Comparison of ENCODE assay signal across 8 mouse cellular contexts in the genomic region with DNA sequence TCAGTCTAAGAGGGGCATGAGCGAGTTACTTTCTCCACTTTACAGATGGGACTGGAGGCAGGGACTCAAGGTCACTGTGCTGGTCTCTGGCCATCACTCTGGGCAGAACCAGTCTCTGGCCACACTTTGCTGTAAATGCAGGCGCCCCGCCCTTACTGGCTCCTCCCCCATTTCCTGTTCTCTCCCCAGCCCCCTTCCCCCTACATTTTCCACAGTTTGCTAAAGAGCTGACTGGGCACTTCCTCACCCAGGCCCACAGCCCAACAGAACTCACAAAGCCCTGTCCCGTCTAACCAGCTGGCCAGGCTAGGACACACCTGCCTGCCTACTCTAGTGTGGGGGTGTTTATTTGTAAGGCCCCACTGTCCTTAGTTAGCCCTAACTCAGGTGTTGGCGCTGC. TPM values are rescaled to one million over a fixed set of nuclear protein-coding genes. Genes with fewer than 3 reads are reported as not detected.
DNase-seq lines count a peak whose midpoint lies in the region; TF ChIP-seq lines count a peak whose summit lies in the region.

No protein-coding gene starts in this region.

- no peak for TF ChIP-seq POLR2A in heart, adult 2 months (IDR thresholded peaks at IDR 0.05; ENCODE audit: insufficient read depth, low read depth, low read length)

- intact Hi-C loops in heart, adult 2 months (cut with DNase I) = no loop called here

- H3K4me3 ChIP-seq in heart, adult 2 months = no peak overlapping the region
- no peak overlapping the region for H3K4me3 ChIP-seq in macrophage (ENCODE audit: inconsistent target)

- 48% methylated on average over 5 of the region's 5 CpGs for WGBS in heart, adult 2 months
- 16% methylated on average over 5 of the region's 5 CpGs for WGBS in macrophage (ENCODE audit: missing documents)

- H3K27ac ChIP-seq in heart, adult 2 months = peak overlapping the region; percentile 61
- peak overlapping the region; percentile 68 for H3K27ac ChIP-seq in macrophage

- peak; percentile 53 for DNase-seq in ovary, postnatal 36 days (ENCODE audit: low spot score)
- no peak for DNase-seq in ovary, postnatal 10 days (ENCODE audit: low spot score)
- DNase-seq in heart, adult 2 months = peak; percentile 69 to 76
- DNase-seq in kidney, postnatal 14 days = peak; percentile 78
- peak; percentile 89 for DNase-seq in thymus, postnatal 14 days
- no peak for DNase-seq in cerebellum, postnatal 25 days
- no peak for DNase-seq in frontal cortex, adult 2 months (ENCODE audit: extremely low spot score in 1 of 2, low spot score in 1 of 2)

- no peak for TF ChIP-seq EP300 in heart, adult 2 months (IDR thresholded peaks at IDR 0.05; ENCODE audit: insufficient read depth, low read depth, low read length)

- TF ChIP-seq CTCF in heart, adult 2 months (IDR thresholded peaks at IDR 0.05) = no peak

- H3K79me2 ChIP-seq in heart, adult 2 months (replicated peaks; ENCODE audit: control insufficient read depth, insufficient read depth, low read length) = no peaks in the 10 kb centered on the region
- peaks cover 100% of the 10 kb centered on the region for H3K79me2 ChIP-seq in macrophage (ENCODE audit: inconsistent target)

- no peak overlapping the region for H3K9ac ChIP-seq in heart, adult 2 months (ENCODE audit: low read depth, low read length)

- H3K36me3 ChIP-seq in heart, adult 2 months (ENCODE audit: control insufficient read depth, insufficient read depth, low read length) = no peaks in the 10 kb centered on the region
- H3K36me3 ChIP-seq in macrophage (ENCODE audit: inconsistent target) = peaks cover 10% of the 10 kb centered on the region; the same call in 1 of the 2 replicates

- H3K27me3 ChIP-seq in heart, adult 2 months (ENCODE audit: control insufficient read depth, insufficient read depth, low read length) = no peaks in the 10 kb centered on the region

- peaks cover 20% of the 10 kb centered on the region for H3K4me1 ChIP-seq in heart, adult 2 months (ENCODE audit: control insufficient read depth, insufficient read depth, low read length)

RNA-seq across cellular contexts. Expression of gene Cep295nl, which starts 6.6 kb away (rescaled TPM):
- under 1 TPM; 0.32 to 0.65 TPM for total RNA-seq in heart, adult 2 months (2021)
- 0.15 and 0.18 TPM in 2 replicates for polyA plus RNA-seq in heart, adult 2 months (2012; rRNA removed)
- total RNA-seq in macrophage (2018; cell fraction: chromatin; rRNA removed) = 100 to 1,000 TPM in 4 of 26 experiments, 10 to 100 TPM in 20, 1 to 10 TPM in 2; 3.8 to 122 (median 24.0) TPM
- 1 to 10 TPM in 12 of 26 experiments, under 1 TPM in 14; 0.46 to 4.1 (median 0.82) TPM for total RNA-seq in macrophage (2018; cell fraction: cytosol; rRNA removed)
- total RNA-seq in macrophage (2018; cell fraction: nucleus; rRNA removed) = 10 to 100 TPM in 16 of 26 experiments, 1 to 10 TPM in 9, under 1 TPM in 1; 0.83 to 49.9 (median 10.9) TPM
- 0.68 to 2.2 TPM (median 0.90 TPM) in 3 replicates for polyA plus RNA-seq in macrophage (2018)
- 0.52 and 0.76 TPM in 2 replicates for polyA plus RNA-seq in frontal cortex, adult 2 months (2012; rRNA removed)

RNA-seq across cellular contexts. Expression of gene Timp2, which starts 6.7 kb away (rescaled TPM):
- total RNA-seq in heart, adult 2 months (2021) = 100 to 1,000 TPM in 1 of 2 experiments, 10 to 100 TPM in 1; 99.2 to 109 TPM
- 98.9 and 121 TPM in 2 replicates for polyA plus RNA-seq in heart, adult 2 months (2012; rRNA removed)
- total RNA-seq in macrophage (2018; cell fraction: chromatin; rRNA removed) = 100 to 1,000 TPM in 1 of 26 experiments, 10 to 100 TPM in 19, 1 to 10 TPM in 6; 7.1 to 110 (median 19.3) TPM
- total RNA-seq in macrophage (2018; cell fraction: cytosol; rRNA removed) = 100 to 1,000 TPM; 167 to 475 (median 292) TPM
- total RNA-seq in macrophage (2018; cell fraction: nucleus; rRNA removed) = 100 to 1,000 TPM in 21 of 26 experiments, 10 to 100 TPM in 5; 47.6 to 312 (median 149) TPM
- 330 to 662 TPM (median 385 TPM) in 3 replicates for polyA plus RNA-seq in macrophage (2018)
- 192 and 218 TPM in 2 replicates for polyA plus RNA-seq in frontal cortex, adult 2 months (2012; rRNA removed)

RNA-seq across cellular contexts. Expression of gene Lgals3bp, which starts 53.0 kb away (rescaled TPM):
- total RNA-seq in heart, adult 2 months (2021) = 10 to 100 TPM; 20.2 to 28.6 TPM
- 112 and 121 TPM in 2 replicates for polyA plus RNA-seq in heart, adult 2 months (2012; rRNA removed)
- 100 to 1,000 TPM; 127 to 562 (median 307) TPM for total RNA-seq in macrophage (2018; cell fraction: chromatin; rRNA removed)
- total RNA-seq in macrophage (2018; cell fraction: cytosol; rRNA removed) = 1,000 to 10,000 TPM in 23 of 26 experiments, 100 to 1,000 TPM in 3; 854 to 2,702 (median 1,648) TPM
- 1,000 to 10,000 TPM in 15 of 26 experiments, 100 to 1,000 TPM in 11; 559 to 2,830 (median 1,334) TPM for total RNA-seq in macrophage (2018; cell fraction: nucleus; rRNA removed)
- 1,136 to 1,462 TPM (median 1,417 TPM) in 3 replicates for polyA plus RNA-seq in macrophage (2018)
- polyA plus RNA-seq in frontal cortex, adult 2 months (2012; rRNA removed) = 38.5 and 52.4 TPM in 2 replicates

RNA-seq across cellular contexts. Expression of gene Usp36, which starts 58.8 kb away (rescaled TPM):
- total RNA-seq in heart, adult 2 months (2021) = 10 to 100 TPM; 13.1 to 15.5 TPM
- 10.3 and 14.6 TPM in 2 replicates for polyA plus RNA-seq in heart, adult 2 months (2012; rRNA removed)
- 10 to 100 TPM in 25 of 26 experiments, 1 to 10 TPM in 1; 9.5 to 62.3 (median 34.7) TPM for total RNA-seq in macrophage (2018; cell fraction: chromatin; rRNA removed)
- total RNA-seq in macrophage (2018; cell fraction: cytosol; rRNA removed) = 1 to 10 TPM; 2.0 to 7.8 (median 5.2) TPM
- 10 to 100 TPM in 18 of 26 experiments, 1 to 10 TPM in 8; 5.9 to 37.0 (median 17.3) TPM for total RNA-seq in macrophage (2018; cell fraction: nucleus; rRNA removed)
- 4.3 to 7.9 TPM (median 5.4 TPM) in 3 replicates for polyA plus RNA-seq in macrophage (2018)
- 27.7 and 28.4 TPM in 2 replicates for polyA plus RNA-seq in frontal cortex, adult 2 months (2012; rRNA removed)

Comparison
In these comparisons a context has a peak if more than half of its experiments do, and no peak if none do; other contexts are left out.
1. DNase-seq: peak in ovary, postnatal 36 days (single experiment), heart, adult 2 months (2 of 2), kidney, postnatal 14 days (single experiment) and thymus, postnatal 14 days (single experiment); none in ovary, postnatal 10 days (single experiment), cerebellum, postnatal 25 days (0 of 2) and frontal cortex, adult 2 months (0 of 2).